Mouse (Mus musculus): ENCODE data around the gene Dhh.

The Dhh gene

DNA sequence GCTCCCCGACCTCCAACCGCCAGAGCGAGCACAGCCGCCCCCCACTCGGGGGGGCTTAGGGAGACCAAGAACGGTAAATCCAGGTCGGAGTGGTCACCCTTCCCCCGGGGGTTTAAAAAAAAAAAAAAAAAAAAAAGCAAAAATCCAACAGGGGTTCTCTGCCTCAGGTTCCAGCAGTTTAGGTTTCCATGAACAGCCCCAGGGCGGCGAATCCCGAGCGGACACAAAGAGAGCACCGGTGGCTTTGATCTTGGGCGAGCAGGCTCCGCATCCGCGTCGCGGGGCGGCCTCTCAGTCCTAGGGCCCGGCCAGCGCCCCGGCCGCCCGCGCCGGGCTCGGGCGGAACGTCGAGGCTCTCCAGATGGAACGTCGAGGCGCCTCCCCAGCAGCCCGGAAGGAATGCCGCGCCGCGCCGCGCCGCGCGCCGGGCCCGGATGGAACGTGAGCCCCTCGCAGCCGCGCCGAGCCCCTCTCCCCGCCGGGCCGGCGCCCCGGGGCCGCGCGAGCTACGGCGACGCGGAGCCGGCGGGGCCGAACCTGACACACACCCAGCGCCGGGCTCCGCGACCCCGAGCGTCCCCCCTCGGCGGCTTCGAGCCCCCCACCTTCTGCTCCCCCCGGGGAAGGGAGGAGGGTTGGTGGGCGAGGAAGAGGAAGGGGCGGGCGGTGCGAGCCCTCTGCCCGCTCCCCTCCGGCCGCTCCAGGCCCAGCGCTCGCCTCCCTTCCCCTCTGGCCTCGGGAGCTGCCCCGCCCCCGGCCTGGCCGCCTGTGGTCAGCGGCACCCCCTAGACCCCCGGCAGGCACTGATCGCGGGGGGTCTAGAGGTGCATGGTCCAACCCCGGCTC, 27.0 kb downstream of the Dhh start, which contains the start of gene Kmt2d:
Gene Kmt2d, minus strand, starts transcription at position 135 of the 846 bp plus-strand sequence.
- DNase-seq = no peak

DNA sequence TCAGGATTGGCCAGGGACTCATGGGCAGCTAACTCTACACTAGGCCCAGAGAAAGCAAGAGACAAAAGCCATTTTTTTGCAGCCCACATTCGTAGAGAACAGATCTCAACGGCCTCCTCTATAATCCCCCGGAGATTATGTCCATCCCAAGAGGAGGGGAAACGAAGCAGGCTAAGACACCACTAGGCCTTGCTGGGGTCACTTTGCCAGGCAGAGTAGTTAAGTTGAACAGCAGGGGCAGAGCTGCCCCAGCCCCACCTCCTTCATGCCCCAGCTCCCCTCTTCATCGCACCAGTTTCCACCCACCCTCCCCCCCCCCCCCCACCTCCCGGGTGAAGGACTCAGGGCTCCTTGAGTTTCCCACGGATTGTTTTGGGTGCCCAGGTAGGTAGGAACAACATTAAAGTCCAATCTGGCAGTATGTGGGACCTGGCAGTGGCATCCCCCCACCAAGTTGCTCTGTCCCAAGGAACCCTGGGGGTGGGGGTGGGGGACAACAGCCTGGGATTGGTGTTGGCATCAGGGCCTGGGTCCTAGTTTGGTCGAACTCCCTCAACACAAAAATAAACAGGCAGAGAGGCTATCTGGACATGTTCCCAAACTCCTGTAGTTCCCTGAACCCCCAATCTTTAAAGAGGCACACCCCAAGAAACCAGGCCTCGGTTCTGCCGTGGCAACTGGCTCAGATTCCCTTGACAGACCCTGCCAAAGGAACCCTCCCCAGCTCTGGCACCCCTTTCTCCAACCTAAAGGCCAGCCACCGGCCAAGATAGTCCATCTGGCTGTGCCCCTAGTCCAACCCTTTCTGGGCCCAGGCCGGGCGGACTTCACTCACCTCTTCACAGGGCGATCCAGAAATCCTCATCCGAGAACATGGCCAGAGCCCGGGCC, 27.9 kb downstream of the Dhh start:
- peak; percentile 57 for DNase-seq

DNA sequence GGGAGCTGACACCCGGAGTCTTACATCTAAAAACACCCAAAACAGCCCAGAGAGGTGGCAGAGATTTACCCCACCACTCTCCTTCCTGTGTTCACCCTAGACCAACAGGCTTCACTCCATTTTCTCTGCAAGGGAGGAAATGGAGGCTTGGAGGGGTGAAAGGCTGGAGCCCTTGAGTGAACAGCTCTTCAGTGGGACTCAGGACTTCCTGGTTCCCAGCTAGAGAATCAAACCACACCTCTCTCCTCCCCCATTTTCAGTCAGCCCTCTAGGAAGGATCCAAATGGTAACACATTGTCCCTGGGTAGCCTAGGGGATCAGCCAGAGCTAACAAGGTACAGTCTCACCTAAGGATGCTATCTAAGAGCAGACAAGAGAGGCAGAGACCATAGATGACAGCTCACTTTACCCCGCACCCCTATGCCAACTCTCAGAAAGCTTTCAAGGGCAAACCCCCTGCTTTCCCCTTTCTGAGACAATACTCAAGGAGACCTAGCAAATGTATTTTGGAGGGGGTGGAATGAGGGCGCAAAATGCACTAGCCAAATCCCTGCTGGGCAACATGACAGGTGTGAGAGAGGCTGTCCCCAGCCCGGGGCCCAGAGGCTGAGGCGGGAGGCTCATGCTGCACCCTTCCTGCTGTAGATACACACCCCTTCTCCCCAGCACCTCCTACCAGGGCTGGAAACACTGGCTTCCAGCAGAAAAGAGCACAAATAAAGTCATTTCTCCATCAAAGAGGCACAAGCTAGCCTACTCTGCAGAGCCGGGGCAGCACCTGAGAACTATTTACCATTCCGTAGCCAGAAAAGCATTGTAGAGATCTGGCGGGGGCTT, 28.8 kb downstream of the Dhh start:
- no peak for DNase-seq

DNA sequence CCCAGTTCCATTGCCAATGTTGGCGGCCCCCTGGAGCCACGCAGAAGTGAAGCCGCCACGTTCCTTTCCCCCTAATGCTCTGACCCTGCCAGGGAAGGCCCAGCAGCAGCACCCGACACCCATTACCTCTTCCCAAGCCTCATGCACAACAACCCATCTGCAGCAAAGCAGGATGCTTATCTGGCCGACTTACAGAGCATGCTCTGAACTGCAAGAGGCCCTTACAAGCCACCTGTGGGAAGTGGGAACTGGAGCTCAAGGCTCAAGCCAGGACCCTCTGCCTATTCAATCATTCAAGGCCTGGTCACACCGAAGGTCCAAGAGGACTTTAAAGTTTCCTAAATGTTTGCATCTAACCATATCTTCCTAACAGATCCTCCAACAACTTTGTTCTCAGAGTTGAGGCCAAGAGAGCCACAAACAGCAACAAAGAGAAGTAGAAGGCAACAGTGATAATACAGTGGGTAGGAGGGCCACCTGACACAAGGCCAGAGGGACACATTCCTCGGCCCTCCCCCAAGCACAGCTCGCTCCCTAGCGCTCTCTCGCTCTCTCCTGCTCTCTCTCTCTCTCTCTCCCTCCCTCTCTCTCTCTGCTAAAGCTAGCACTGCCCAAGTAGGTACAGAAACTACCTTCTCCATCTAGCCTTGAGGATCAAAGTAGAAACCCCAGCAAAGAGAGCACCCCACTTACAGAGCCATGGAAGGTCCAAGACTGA, 29.8 kb downstream of the Dhh start:
- DNase-seq = no peak

DNA sequence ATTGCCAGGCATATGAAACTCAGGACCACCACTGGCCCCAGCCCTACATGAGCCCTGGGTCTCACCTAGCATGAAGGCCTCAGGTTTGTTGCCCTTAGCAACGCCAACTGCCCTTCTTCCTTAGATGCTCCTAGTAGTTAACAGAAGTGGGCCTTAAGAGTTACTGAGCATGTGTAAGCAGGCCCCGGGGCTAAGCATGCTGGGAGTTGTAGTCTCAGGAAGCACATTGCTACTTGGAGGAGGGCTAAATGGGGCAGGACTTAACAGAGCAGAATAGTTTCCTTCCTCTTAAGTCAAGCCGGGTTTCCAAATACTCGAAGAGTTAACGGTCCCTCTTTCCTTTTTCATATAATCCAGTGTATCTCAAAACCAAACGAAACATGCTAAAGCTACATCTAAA, 31.0 kb downstream of the Dhh start:
- peak; percentile 72 for DNase-seq

DNA sequence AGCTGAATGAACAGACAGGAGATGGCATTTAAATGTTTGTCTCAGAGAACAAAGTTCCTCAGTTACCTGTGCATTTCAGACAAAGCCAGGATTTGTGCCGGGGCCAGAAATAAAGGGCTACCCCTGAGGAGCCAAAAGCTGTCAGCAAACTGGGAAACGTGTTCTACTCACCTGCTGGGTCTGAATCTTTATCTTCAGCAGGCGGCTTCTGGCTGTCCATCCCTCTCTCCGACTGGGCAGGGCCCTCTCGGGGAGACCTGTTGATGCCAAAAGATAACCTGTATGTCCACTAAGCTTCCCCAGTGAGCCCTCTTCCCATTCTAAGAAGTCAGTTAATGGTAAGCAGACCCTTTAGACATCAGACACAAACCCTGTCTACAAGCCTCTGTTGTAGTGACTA, 31.8 kb downstream of the Dhh start:
- no peak for DNase-seq

DNA sequence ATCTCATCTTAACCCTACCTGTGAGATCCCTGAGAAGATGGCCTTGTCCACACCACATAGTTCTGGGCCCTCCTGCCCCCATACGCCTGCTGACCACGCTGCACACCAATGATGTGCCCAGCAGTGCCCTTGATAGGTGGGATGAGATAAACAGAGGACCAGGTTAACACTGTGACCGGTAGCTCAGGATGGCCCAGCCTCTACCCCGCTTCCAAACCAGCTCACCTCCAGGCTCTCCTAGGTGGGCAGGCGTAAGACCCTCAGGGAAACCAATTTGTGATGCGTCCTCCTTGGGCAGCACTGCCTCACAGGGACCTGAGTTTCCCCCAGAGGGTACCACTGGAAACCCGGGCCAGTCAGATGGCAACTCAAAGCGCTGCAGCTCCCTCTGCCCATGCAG, 32.6 kb downstream of the Dhh start:
- no peak for DNase-seq

DNA sequence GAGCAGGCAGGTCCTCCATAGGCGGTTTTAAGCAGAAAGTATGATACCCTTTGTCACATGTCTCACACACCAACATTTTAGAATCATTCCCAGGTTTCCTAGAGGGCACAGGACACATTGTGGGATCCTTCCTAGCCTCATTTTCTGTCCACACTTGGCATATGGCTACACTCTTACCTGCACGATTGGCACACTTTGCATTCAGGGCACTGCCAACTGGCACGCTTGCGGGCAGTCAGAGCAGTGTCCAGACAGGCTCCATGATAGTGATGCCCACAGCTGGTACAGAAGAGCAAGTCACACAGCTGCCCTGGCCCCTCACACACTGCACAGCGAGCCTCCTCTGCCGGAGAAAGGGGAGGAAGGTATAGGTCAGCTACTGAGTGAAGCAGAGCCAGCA, 33.4 kb downstream of the Dhh start:
- no peak for DNase-seq

DNA sequence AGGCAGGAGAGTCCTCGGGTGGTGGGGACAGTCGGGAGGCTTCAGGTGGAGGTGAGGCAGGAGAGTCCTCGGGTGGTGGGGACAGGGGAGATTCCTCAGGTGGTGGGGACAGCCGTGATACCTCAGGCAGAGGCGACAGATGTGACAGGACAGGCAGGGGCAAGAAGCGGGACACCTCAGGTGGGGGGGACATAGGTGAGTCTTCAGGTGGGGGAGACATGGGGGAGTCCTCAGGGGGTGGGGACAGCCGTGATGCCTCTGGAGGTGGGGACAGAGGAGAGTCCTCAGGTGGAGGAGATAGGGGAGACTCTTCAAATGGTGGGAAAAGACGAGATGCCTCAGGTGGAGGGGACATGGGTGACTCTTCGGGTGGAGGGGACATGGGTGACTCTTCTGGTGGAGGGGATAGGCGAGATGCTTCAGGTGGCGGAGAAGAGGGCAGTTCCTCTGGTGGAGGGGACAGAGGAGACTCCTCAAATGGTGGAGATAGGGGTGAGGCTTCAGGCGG, 34.8 kb downstream of the Dhh start:
- no peak for DNase-seq

DNA sequence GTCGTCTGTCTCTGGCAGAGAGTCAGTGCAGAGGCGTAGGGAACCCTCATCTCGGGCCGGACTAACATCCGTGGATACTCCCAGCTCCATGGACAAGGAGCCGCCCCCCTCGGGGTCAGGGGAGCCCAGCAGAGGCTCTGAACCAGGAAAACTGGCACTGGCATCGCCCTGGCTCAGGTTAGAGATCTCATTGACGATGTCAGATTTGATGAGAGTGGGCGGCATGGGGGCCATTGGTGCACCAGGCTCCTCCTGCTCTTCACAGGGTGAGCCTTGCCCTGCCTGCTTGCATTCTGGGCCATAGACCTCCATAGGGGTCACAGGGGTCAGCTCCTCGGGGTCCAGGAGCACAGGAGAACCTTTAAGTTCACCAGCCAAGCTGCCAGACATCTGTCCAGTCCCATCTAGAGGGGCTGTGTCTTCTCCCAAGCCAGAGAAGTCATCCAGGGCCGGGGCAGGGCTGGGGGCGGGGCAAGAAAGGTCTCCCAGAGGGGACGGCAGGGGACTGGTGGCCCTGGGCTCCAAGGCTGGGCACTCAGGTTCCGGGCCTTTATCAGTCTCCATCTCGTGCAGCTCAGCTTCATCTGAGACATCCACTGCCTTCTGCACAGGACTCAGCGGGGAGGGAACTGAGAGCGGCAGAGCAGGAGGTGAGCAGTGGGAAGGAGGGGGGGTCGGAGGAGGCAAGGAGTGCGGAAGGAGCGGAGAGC, 36.5 kb downstream of the Dhh start:
- no peak for DNase-seq

DNA sequence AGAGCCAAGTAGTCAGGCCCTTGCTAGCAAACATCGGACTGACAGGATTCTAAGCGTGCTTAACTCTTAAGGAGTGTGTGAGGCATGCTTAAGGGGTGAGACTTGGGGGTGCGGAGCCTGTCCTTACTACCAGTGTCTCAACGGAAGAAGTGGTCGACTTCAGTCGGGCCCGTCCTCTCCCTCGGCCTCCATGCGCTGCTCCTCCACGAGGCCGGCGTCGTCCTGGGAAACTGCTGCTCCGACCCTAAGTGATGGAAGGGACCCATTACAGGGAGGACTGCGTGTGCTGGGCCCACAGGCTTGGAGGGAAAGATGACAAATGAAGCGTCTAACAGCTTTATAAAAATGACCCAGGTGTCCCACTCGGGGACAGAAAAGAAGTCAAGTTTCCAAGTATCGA, 37.4 kb downstream of the Dhh start:
- no peak for DNase-seq

DNA sequence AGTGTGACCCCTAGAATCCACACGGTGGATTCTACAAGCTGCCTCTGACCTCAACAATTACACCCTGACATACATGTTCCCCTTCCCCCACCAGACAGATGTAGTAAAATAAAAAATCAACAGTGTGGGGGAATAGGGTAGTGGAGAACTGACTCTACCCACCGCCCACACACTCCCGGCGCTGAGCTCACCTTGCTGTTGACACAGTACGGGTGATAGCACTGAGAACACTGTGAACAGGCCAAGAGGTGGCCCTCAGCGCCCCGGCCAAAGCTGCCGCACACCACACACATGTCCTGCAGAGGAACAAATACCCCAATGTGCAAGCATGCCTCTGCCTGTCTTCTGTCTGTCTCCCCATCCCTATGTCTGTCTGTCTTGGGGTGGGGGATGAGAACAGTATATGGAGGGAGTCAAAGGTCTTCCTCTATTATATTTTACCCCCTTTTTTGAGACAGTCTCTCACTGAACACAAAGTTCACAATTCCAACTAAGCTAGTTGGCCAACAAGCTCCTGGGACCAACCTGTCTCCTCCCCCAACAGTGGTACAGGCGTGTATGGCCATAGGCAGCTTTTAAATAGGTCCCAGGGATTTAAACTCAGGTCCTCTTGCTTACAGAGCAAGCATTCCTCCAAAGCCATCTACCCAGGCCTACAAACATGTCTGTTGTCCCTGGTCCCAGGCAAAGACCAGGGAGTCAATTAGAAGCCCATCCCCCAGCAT, 38.9 kb downstream of the Dhh start:
- no peak for DNase-seq

DNA sequence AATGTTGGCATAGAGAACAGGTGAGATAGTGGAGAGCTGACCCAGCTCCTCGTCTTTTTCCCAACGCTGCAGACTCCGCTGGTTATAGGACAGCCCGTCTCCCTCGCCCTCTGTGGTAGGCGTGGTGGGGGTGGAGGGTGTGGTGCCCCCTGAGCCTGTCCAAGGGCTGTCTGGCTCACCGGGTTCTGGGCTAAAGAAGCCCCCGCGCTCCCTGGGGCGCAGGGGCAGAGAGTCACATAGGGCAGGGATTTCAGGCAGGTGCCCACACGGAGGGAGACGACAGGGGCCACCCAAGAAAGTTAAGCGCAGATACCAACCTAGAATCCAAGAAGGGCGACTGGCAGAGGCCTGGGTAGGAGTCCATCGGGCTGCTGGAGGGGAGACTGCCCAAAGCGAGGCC, 44.1 kb downstream of the Dhh start:
- no peak for DNase-seq

DNA sequence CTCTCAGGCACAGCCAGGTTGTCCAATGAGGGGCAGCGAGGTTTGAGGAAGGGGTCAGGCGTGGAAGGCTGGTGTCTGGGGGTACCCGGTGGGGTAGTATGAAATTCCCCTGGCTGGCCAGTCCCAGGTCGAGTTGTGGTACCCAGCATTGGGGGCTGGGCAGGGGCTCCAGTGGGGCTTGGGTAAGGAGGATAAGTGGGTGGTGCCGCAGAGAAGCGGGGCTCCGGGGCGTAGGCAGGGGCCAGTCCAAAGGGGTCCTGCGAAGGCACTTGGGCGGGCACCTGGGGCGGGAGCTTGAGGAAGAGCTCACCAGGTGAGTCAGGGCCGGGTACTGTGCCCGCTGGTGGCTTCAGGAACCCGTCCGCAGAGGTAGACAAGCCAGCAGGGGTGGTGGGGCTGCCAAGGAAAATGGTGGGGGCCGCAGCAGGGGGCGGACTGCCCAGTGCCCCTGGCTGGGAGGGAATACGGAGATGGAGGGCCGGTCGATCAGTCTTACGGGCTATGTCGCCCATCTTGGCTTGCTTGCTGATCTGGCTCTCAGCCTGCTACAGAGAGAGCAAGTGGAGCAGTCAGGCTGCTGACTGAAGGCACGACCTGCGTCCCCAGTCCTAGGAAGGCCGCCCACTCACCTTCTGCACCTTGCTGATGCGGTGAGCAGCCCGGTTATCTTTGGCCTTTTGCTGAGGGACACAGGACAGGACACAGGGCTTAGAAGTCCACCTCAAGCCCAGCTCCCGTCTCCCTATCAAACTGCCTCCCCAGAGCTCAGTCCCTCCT, 45.0 kb downstream of the Dhh start:
- DNase-seq = no peak

DNA sequence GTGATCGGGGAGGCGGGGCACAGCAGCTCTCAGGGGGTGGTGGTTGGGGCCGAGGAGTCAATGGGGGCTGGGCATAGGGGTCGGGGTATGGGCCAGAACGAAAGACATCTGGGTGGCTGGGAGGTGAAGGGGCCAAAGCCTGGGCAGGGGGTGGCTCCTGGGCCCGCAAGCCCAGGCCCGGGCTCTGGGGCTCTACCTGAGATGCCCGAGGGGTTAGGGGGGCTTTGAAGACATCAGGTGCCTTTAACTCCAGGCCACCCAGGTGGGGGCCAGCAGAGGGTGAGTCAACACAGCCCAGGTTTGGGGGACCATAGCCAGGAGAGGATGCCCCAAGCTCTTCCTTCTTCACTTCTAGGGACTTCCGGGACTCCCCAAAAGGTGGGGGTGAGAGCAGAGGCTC, 45.6 kb downstream of the Dhh start:
- no peak for DNase-seq

DNA sequence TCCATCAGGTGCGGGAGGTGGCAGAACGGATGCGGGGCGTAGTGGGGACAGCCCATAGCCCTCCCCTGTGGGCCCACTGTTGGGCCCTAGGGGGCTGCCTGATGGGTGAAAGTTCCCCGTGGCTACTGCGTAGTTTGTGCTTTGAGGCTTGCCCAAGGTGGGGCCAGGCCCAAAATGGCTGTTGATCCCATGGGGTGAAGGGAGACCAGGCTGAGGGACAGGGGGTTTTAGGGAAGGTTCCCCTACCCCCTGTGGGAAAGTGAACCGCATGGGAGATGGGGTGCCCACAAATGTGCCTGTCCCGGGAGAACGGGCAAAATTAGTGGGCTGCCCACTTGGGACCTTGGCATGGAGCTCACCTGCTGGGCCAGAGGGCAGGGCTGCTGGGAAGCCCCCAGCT, 46.3 kb downstream of the Dhh start:
- no peak for DNase-seq

DNA sequence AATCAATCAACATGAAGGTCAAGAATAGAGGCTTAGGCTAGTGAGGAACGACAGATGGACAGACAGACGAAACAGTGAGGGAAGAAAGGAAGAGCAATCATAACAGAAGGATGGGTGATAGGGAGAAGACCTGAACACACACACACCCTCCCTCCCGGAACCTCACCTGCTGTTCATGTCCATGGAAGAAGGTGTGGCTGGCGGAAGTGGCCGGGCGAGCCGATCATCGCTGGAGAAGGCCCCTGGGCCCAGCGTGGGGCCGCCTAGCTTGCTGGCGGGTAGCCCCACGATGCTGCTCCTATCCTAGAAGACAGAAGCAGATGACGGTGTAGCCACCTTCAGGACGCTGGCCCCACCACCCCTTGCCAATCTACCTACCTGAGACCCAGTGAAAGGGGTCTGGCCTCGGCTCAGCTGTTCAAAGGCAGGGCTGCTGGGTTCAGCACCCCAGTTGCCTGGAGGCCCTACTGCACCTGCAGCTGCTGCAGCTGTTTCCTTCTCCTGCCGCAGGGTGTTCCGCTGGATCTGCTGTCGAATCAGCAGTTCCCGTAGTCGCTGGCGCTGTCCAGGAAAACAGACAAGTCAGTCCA, 47.0 kb downstream of the Dhh start:
- no peak for DNase-seq

DNA sequence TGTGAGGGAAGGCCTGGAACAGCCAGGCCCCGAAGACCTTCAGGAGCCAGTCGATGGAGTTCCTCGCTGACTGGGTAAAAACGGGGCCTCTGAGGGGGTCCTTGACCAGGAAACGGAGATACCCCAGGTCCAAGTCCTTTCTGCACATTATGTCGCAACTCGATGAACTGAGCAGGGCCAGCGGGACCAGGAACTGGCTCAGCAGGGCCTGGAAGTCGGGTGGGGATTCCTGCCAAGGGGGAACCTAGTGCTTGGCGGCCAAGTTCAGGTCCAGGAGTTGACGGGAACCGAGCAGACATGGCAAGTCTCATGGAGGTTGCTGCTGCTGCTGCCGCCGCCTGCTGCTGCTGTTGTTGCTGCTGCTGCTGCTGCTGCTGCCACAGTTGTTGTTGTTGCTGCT, 47.7 kb downstream of the Dhh start:
- DNase-seq = no peak

DNA sequence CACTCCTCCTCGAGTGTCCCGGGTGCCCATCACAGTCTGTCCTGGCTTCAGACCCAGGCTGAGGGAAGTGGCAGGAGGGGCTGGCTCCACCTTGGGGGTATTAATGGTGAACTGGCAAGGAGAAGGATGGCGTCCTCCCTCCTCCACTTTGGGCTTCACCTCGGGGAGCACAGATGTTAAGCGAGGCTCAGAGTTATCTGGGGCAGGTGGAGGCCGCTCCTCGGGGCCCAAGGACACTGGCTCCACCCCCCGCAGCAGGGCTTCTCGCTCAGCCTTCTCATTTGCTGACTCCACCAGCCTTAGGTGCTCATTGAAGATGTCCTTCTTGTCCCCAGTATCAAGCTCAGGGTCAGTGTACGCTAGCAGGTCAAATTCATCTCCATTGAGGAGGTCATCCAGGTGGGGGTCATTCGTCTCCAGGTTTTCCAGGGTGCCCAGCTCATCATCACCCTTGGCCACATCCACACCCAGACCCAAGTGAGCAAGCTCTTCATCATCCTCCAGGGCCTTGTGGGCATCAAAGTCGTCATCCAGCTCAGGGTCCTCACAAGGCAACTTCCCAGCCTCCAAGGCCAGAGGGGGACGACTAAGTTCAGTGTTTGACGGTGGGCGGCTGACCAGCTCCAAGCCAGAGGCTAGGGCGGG, 48.3 kb downstream of the Dhh start:
- no peak for DNase-seq
